Mouse (Mus musculus) thymus, adult 2 months (tissue): ENCODE measurements around the gene Sh3pxd2a. TPM values are rescaled to one million over a fixed set of nuclear protein-coding genes. Genes with fewer than 3 reads are reported as not detected.

Experiments
- DNase-seq: peaks from one replicate; pipeline ENCODE4 v3.0.0; 2021
- H3K27ac ChIP-seq: fragments of 200-500 bp; 2 replicates; pipeline ENCODE4 v1.5.1; 2012; ENCODE audit warnings: low read length, control low read depth; ENCODE audit not compliant: control insufficient read depth, insufficient read depth
- H3K27me3 ChIP-seq: fragments of 200-500 bp; 2 replicates; pipeline ENCODE4 v1.6.1; 2012; ENCODE audit warnings: mild to moderate bottlenecking, low read length, moderate library complexity, mixed read lengths; ENCODE audit not compliant: control insufficient read depth, insufficient read depth
- H3K36me3 ChIP-seq: fragments of 200-500 bp; 2 replicates; pipeline ENCODE4 v1.6.1; 2012; ENCODE audit warnings: mild to moderate bottlenecking, low read length, moderate library complexity; ENCODE audit not compliant: control insufficient read depth, insufficient read depth
- H3K4me1 ChIP-seq: fragments of 200-500 bp; replicated peaks from 2 replicates; pipeline ENCODE4 v1.6.1; 2012; ENCODE audit warnings: low read length; ENCODE audit not compliant: control insufficient read depth, insufficient read depth
- H3K4me3 ChIP-seq: fragments of 200-500 bp; 2 replicates; pipeline ENCODE4 v1.5.1; 2012; ENCODE audit warnings: mild to moderate bottlenecking, low read length, control low read depth, moderate library complexity; ENCODE audit not compliant: control insufficient read depth, insufficient read depth
- CTCF ChIP-seq: fragments of 200-500 bp; IDR thresholded peaks from 2 replicates; pipeline ENCODE4 v1.5.1; 2012; ENCODE audit warnings: mild to moderate bottlenecking, control low read depth, low read length, moderate library complexity, borderline replicate concordance; ENCODE audit not compliant: control insufficient read depth, poor library complexity, insufficient read depth; ENCODE audit errors: extremely low read depth
- POLR2A ChIP-seq: fragments of 200-500 bp; IDR thresholded peaks from 2 replicates; pipeline ENCODE4 v1.6.1; 2012; ENCODE audit warnings: mild to moderate bottlenecking, low read length, control low read depth, moderate library complexity; ENCODE audit not compliant: control insufficient read depth, poor library complexity, insufficient read depth; ENCODE audit errors: extremely low read depth
- WGBS: fragments of 180-500 bp; shearing (Covaris S2); methylation state at CpG from one replicate; pipeline ENCODE4 v1.1.7; 2018; 5-methylcytosine and 5-hydroxymethylcytosine counted together
- polyA plus RNA-seq: library from polyadenylated mRNA; depleted of rRNA; stranded (reverse); fragments of >200 nt; gene quantifications from 2 replicates; pipeline ENCODE4 v1.2.3, GENCODE M21; 2012

Sh3pxd2a gene
- polyA plus RNA-seq, 1 experiment, result 19.4 TPM

- WGBS, result 73% methylated on average over 3 of the region's 3 CpGs
- no peak for TF ChIP-seq POLR2A
- TF ChIP-seq CTCF, result no peak
These were observed 19.1 kb upstream of the Sh3pxd2a start for GRCm38 (mm10) chr19:47483346-47483745.

GRCm38 (mm10) chr19:47473453-47473852, 9.3 kb upstream of the Sh3pxd2a start:
- WGBS, result 95% methylated on average over 3 of the region's 3 CpGs
- Histone ChIP-seq H3K36me3 (no peaks in the 10 kb centered on the region), H3K27ac (no peak overlapping the region), H3K27me3 (no peaks in the 10 kb centered on the region), H3K4me1 (no peaks in the 10 kb centered on the region), H3K4me3 (no peak overlapping the region)
- no peak for TF ChIP-seq CTCF
- TF ChIP-seq POLR2A, result no peak
- DNase-seq, result no peak

More at GRCm38 (mm10) chr19:47483346-47483745, 19.1 kb upstream of the Sh3pxd2a start:
- Histone ChIP-seq H3K4me3 (no peak overlapping the region), H3K27me3 (no peaks in the 10 kb centered on the region), H3K27ac (no peak overlapping the region), H3K4me1 (peaks cover 5% of the 10 kb centered on the region; the same call in 1 of the 2 replicates), H3K36me3 (no peaks in the 10 kb centered on the region)
- DNase-seq, result no peak

GRCm38 (mm10) chr19:47472881-47473400, 8.7 kb upstream of the Sh3pxd2a start:
- Histone ChIP-seq H3K27me3 (no peaks in the 10 kb centered on the region), H3K4me1 (no peaks in the 10 kb centered on the region), H3K27ac (no peak overlapping the region), H3K4me3 (no peak overlapping the region), H3K36me3 (no peaks in the 10 kb centered on the region)
- DNase-seq, result no peak
- TF ChIP-seq CTCF (no peak), POLR2A (no peak)
- WGBS, result 89% methylated on average over 15 of the region's 15 CpGs

GRCm38 (mm10) chr19:47471808-47472207, 7.6 kb upstream of the Sh3pxd2a start:
- DNase-seq, result no peak
- no peaks in the 10 kb centered on the region for H3K27me3 ChIP-seq
- H3K27ac ChIP-seq, result no peak overlapping the region
- H3K4me3 ChIP-seq, result no peak overlapping the region
- no peaks in the 10 kb centered on the region for H3K36me3 ChIP-seq
- 93% methylated on average over 4 of the region's 4 CpGs for WGBS
- no peak for TF ChIP-seq POLR2A
- H3K4me1 ChIP-seq, result no peaks in the 10 kb centered on the region

- DNase-seq, result no peak
- 87% methylated on average over 3 of the region's 3 CpGs for WGBS
These were observed 4.5 kb upstream of the Sh3pxd2a start for GRCm38 (mm10) chr19:47468750-47469149.

GRCm38 (mm10) chr19:47466775-47467174, 2.6 kb upstream of the Sh3pxd2a start:
- TF ChIP-seq CTCF (no peak), POLR2A (no peak)
- Histone ChIP-seq H3K27ac (no peak overlapping the region), H3K27me3 (no peaks in the 10 kb centered on the region), H3K4me1 (peaks cover 16% of the 10 kb centered on the region), H3K4me3 (no peak overlapping the region), H3K36me3 (no peaks in the 10 kb centered on the region)
- DNase-seq, result no peak
- 90% methylated on average over 8 of the region's 8 CpGs for WGBS

More at GRCm38 (mm10) chr19:47468750-47469149, 4.5 kb upstream of the Sh3pxd2a start:
- H3K4me3 ChIP-seq, result no peak overlapping the region
- TF ChIP-seq POLR2A (no peak), CTCF (no peak)
- H3K36me3 ChIP-seq, result no peaks in the 10 kb centered on the region
- no peaks in the 10 kb centered on the region for H3K27me3 ChIP-seq
- H3K4me1 ChIP-seq, result peaks cover 6% of the 10 kb centered on the region; the same call in 1 of the 2 replicates
- no peak overlapping the region for H3K27ac ChIP-seq

- no peak overlapping the region for H3K27ac ChIP-seq
- WGBS, result 50% methylated on average over 9 of the region's 9 CpGs
- no peaks in the 10 kb centered on the region for H3K36me3 ChIP-seq
- no peaks in the 10 kb centered on the region for H3K27me3 ChIP-seq
- H3K4me1 ChIP-seq, result peaks cover 22% of the 10 kb centered on the region
- no peak overlapping the region for H3K4me3 ChIP-seq
- DNase-seq, result no peak
- TF ChIP-seq CTCF, result no peak
- TF ChIP-seq POLR2A, result no peak
These were observed 1.3 kb upstream of the Sh3pxd2a start for GRCm38 (mm10) chr19:47465467-47465866.
